Mouse (Mus musculus): ENCODE data around the gene Foxp2. TPM values are rescaled to one million over a fixed set of nuclear protein-coding genes. Genes with fewer than 3 reads are reported as not detected.

Foxp2 gene
- polyA plus RNA-seq, 2 experiments: 23.2 to 24.9 TPM

DNA sequence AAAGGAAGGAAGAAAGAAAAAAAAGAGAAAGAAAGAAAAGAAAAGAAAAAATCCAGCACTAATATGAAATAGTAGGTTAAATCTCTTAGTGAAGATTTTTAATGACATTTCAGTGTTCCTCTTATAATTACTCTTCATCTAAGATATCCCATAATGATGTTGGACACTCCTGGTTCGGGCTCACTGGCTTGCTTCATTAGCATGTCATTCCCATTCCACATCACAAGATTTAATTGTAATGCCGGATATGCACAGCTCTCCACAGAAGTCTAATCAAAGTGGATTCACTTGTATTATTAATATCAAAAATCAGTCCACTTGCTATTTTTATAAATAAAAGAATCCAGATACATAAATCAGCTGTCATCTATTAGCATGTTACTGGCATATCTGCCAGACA lies 585.8 kb downstream of the Foxp2 start:
- no peak for ATAC-seq (ENCODE audit: low FRiP score, low read depth)
- Histone ChIP-seq H3K36me3 (ENCODE audit: control insufficient read depth, insufficient read depth, low read length) (no peaks in the 10 kb centered on the region), H3K27ac (replicated peaks; ENCODE audit: low read depth, low read length) (no peak overlapping the region), H3K4me2 (replicated peaks; ENCODE audit: low read depth, low read length, severe bottlenecking) (no peak overlapping the region), H3K27me3 (ENCODE audit: control insufficient read depth, insufficient read depth, low read length) (no peaks in the 10 kb centered on the region), H3K4me1 (ENCODE audit: control insufficient read depth, insufficient read depth, low read length) (no peaks in the 10 kb centered on the region), H3K9me3 (ENCODE audit: control insufficient read depth, low read length) (no peaks in the 10 kb centered on the region), H3K4me3 (replicated peaks; ENCODE audit: low read length) (no peak overlapping the region), H3K9ac (ENCODE audit: low read depth, low read length, severe bottlenecking) (no peak overlapping the region)
- no peak for DNase-seq (ENCODE audit: low spot score)
- WGBS: 86% methylated on average over 2 of the region's 2 CpGs
- no peak for TF ChIP-seq POLR2A (IDR thresholded peaks at IDR 0.05; ENCODE audit: borderline replicate concordance, extremely low read depth, insufficient read depth, insufficient read length)

Small RNA genes within 50 kb of the gene (microRNA-seq; reads per million reads assigned to microRNA genes)
- gene Gm25470: not detected

Other genes starting within 250 kb of the Foxp2 start
- gene Ppp1r3a, start 146.1 kb upstream of the Foxp2 start, polyA plus RNA-seq (2012; rRNA removed): 0.26 and 0.30 TPM in 2 replicates
- gene Ppp1r3a, start 146.1 kb upstream of the Foxp2 start, polyA plus RNA-seq (2014; fragmentation: Nextera tagmentation; extraction: Ambion mirVana): 0.47 and 0.91 TPM in 2 replicates

Data from limb, embryonic 14.5 days (tissue).